Mouse (Mus musculus) 416B (cell line): Measurements from ENCODE around the gene Pip5kl1.
A peak's percentile ranks its signal among the peaks of the same experiment; 100 is the strongest.

Source experiments
- DNase-seq: peaks from one replicate; pipeline ENCODE4 v3.0.0; 2011; ENCODE audit warnings: low read depth

Gene Pip5kl1

GRCm38 (mm10) chr2:32574497-32574896 lies at the start of gene Pip5kl1:
Gene Pip5kl1, plus strand, starts transcription at chr2:32574797.
- DNase-seq = no peak

GRCm38 (mm10) chr2:32525816-32526215 lies 48.8 kb upstream of the Pip5kl1 start:
- DNase-seq = no peak

DNA sequence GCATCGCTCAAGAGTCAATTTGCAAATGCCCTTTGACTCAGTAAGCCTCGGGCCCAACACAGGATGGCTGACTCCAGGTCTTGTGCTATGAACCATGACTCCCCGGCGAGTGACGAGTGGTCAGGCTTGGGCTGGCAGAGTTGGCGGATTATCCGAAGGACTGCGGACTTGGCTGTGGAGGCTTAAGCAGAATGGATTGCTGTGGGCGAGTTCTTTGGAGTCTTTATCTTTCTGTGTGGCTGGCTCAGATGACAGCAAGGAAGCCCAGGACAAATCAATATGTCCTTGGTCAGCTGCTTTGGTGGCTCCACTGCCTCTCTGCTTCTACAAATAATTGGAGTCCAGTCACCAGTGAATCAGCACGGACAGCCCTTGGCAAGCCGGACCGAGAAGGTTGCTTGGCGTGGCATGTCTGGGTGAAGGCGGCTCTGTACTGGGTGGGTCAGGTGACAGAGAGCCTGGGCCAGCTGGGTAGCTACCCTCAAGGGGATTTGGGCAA lies 47.1 kb upstream of the Pip5kl1 start:
- no peak for DNase-seq

- peak; percentile 64 for DNase-seq
Observed at GRCm38 (mm10) chr2:32528326-32528725, 46.3 kb upstream of the Pip5kl1 start.

GRCm38 (mm10) chr2:32530479-32530878 lies 44.1 kb upstream of the Pip5kl1 start:
- DNase-seq = peak; percentile 75

- no peak for DNase-seq
Observed at GRCm38 (mm10) chr2:32533163-32533562, 41.4 kb upstream of the Pip5kl1 start.

DNA sequence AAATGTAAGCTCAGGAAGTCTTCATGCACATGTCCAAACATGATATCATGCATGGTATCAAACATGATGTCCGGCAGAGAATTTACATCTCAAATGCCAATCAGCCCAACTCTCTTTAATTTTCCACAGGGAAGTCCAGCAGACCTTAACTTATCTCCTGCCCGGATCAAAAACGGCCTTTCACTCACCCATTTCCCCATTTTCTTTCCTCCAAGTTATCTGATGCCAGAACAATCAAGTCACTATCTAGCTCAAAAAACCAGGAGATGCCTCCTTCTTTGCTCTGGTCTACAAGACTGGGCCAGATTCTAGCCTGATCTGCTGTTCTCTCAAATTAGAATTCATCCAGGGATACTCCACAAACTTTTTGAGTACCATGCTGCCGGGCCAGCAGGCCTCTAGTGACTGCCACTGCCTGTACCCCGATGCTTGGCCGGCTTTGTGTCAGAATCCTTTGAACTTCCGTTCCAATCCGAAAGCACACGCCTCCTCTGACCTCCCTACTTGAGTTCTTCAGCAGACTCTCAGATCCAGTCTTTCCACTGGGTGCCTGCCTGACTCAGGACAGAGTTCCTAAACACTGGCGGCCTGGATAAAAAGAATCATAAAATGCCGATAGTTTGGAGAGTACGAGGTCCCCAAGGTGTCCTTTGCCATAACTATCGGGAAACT lies 40.4 kb upstream of the Pip5kl1 start:
- DNase-seq = peak; percentile 79

- peak; percentile 97 for DNase-seq
Observed at GRCm38 (mm10) chr2:32534733-32535471, 39.7 kb upstream of the Pip5kl1 start, which contains the start of gene Fam102a. Gene Fam102a, plus strand, starts transcription at chr2:32535332.

DNA sequence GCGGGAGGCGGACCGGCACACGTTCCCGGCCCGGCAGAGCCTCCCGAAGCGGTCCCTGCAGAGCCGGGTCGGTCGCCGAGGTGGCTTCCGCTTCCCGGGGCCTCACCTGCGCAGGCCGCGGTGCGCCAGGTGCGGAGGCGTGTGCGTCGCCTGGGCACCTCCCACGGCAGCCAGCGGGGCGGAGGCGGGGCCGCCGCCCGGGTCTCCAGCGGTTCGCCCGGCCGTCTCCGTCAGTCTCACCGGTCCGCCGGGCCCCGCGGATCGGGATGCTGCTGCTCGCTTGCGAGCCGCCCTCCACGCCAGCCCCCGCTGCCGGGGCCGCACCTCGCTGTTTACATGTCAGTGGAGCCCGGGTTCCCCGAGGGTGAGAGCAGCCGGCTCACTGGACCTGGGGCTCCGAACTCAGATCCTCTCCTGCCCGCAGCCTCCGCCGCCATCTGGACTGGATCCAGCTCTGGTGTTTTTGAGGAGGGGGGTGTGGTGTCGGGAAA lies 39.1 kb upstream of the Pip5kl1 start:
- no peak for DNase-seq

- no peak for DNase-seq
Observed at GRCm38 (mm10) chr2:32536086-32536633, 38.4 kb upstream of the Pip5kl1 start.

- DNase-seq = peak; percentile 74
Observed at GRCm38 (mm10) chr2:32536634-32537359, 37.8 kb upstream of the Pip5kl1 start.

- peak; percentile 43 for DNase-seq
Observed at GRCm38 (mm10) chr2:32537360-32537905, 37.2 kb upstream of the Pip5kl1 start.

GRCm38 (mm10) chr2:32537941-32538340 lies 36.7 kb upstream of the Pip5kl1 start:
- DNase-seq = no peak

GRCm38 (mm10) chr2:32538461-32538860 lies 36.1 kb upstream of the Pip5kl1 start:
- no peak for DNase-seq

- no peak for DNase-seq
Observed at GRCm38 (mm10) chr2:32539452-32539981, 35.1 kb upstream of the Pip5kl1 start.

- no peak for DNase-seq
Observed at GRCm38 (mm10) chr2:32541333-32541908, 33.2 kb upstream of the Pip5kl1 start.

- DNase-seq = peak; percentile 68
Observed at GRCm38 (mm10) chr2:32541986-32542573, 32.5 kb upstream of the Pip5kl1 start.

DNA sequence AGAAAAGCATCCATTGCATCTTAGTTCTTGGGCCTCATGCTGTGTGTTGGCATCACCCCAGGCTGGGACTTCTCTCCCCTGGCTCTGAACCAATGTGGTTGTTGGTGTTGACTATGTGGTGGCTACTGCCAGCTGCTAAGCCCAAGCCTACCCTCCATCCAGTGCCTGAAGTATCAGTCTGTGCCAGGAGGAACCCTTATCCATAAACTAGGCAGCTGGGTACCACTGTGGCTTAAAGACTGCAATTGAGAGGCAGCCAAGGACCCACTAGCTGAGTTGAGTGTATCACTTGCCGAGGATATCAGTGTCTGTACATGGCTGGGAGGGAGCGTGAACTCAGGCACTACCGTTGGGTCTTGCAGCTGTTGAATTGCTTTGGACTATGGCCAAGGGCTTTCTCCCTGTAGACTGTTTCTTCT lies 31.6 kb upstream of the Pip5kl1 start:
- DNase-seq = no peak

DNA sequence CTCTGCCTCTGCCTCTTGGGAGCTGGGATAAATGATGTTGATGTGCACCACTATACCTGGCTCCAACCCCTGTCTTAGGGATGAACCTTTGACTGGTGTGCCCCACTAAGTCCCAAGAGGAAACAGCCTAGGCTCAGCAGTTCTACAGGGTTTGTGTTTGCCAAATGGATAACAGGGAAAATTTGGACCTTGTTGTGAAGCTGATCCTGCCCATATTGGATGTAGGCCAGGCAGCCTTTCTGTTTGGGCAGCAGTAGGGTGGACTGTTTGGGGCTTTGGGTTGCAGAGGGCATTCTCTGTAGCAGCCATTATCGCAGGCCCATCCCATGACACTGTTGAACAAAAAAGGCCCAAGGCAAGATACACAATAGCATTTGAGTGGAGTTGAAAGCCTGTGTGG lies 27.6 kb upstream of the Pip5kl1 start:
- no peak for DNase-seq

DNA sequence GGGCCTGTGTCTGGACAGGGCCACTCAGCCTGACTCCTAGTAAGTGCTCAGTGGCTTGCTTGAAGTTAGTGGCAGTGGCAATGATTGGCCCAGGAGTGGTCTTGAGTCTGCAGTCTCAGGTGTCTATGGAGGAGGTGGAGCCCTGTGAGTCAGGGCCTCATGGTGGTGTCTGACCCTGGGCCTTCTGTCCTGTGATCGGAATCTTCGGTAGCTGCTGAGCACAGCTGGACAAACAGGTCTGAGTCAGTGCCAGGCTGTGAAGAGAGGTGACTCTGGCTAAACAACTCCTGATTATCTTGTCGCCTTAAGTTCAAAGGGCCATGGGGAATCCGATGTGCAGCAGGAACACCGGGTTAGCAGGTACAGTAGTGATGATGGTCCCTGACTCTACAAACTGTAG lies 27.2 kb upstream of the Pip5kl1 start:
- DNase-seq = no peak
